Mouse (Mus musculus) CH12.LX (cell line): ENCODE measurements around the gene Pde4d. TPM values are rescaled to one million over a fixed set of nuclear protein-coding genes. Genes with fewer than 3 reads are reported as not detected.

Experiments
- DNase-seq: peaks from one replicate; pipeline ENCODE4 v3.0.0-alpha.2; 2013; ENCODE audit errors: extremely low read depth
- H3K27ac ChIP-seq: 2 replicates; pipeline ENCODE4 v1.5.1; 2012; ENCODE audit warnings: low read depth, mild to moderate bottlenecking, control low read depth, moderate library complexity; ENCODE audit not compliant: insufficient read depth
- H3K27me3 ChIP-seq: replicated peaks from 2 replicates; pipeline ENCODE3; 2012; ENCODE audit warnings: inconsistent platforms
- H3K36me3 ChIP-seq, 2 experiments: replicated peaks in 1 of 2; 2 replicates each; pipeline versions ENCODE3 to v1.6.1; 2012; ENCODE audit warnings: inconsistent platforms in 1 of 2, low read length in 1 of 2, mild to moderate bottlenecking in 1 of 2, mixed read lengths in 1 of 2, moderate library complexity in 1 of 2; ENCODE audit not compliant: control insufficient read depth in 1 of 2, insufficient read depth in 1 of 2
- H3K4me1 ChIP-seq, 2 experiments: 2 replicates each; pipeline ENCODE4 v1.6.1; 2012; ENCODE audit warnings: inconsistent platforms in 1 of 2, moderate library complexity in 1 of 2; ENCODE audit not compliant: insufficient read depth in 2 of 2, control insufficient read depth in 1 of 2
- H3K4me2 ChIP-seq: 2 replicates; pipeline ENCODE4 v1.6.1; 2012; ENCODE audit warnings: low read depth, mild to moderate bottlenecking, control low read depth; ENCODE audit not compliant: poor library complexity, insufficient read depth, severe bottlenecking
- H3K4me3 ChIP-seq, 3 experiments: fragments of 150-350 bp in 1 of 3; sonication (generic) in 1 of 3; replicated peaks in 1 of 3; 2 replicates each; pipeline versions ENCODE3 to v1.5.1; 2011 to 2012; ENCODE audit warnings: low read depth in 2 of 3, low read length in 2 of 3, mild to moderate bottlenecking in 2 of 3, moderate library complexity in 2 of 3, control low read depth in 1 of 3, improper control_type of control experiment in 1 of 3, inconsistent platforms in 1 of 3, mixed read lengths in 1 of 3; ENCODE audit not compliant: poor library complexity in 1 of 3
- H3K79me2 ChIP-seq: replicated peaks from 2 replicates; pipeline ENCODE4 v1.6.1; 2012; ENCODE audit warnings: mild to moderate bottlenecking, moderate library complexity; ENCODE audit not compliant: control insufficient read depth, poor library complexity, insufficient read depth, severe bottlenecking; ENCODE audit errors: extremely low read depth
- H3K9ac ChIP-seq: 2 replicates; pipeline ENCODE4 v1.6.1; 2012; ENCODE audit warnings: low read depth, mild to moderate bottlenecking, control low read depth, moderate library complexity; ENCODE audit not compliant: insufficient read depth
- H3K9me3 ChIP-seq: replicated peaks from 2 replicates; pipeline ENCODE3; 2012; ENCODE audit warnings: low read length, inconsistent platforms, mixed read lengths
- BHLHE40 ChIP-seq: IDR thresholded peaks from 2 replicates; pipeline ENCODE4 v1.6.1; 2011; ENCODE audit warnings: mild to moderate bottlenecking, low read depth, low read length, improper control_type of control experiment
- CHD2 ChIP-seq: IDR thresholded peaks from 2 replicates; pipeline ENCODE4 v1.6.1; 2011; ENCODE audit warnings: low read length, improper control_type of control experiment
- CTCF ChIP-seq, 2 experiments: IDR thresholded peaks in 1 of 2; conservative IDR thresholded peaks in 1 of 2; 2 replicates each; pipeline ENCODE4 v1.5.1; 2011 to 2012; ENCODE audit warnings: low read depth in 2 of 2, low read length in 2 of 2, improper control_type of control experiment in 1 of 2, inconsistent platforms in 1 of 2, mild to moderate bottlenecking in 1 of 2, moderate library complexity in 1 of 2
- E2F4 ChIP-seq: IDR thresholded peaks from 2 replicates; pipeline ENCODE4 v1.6.1; 2011; ENCODE audit warnings: low read depth, low read length, improper control_type of control experiment; ENCODE audit not compliant: insufficient replicate concordance
- EP300 ChIP-seq: IDR thresholded peaks from 2 replicates; pipeline ENCODE4 v1.6.1; 2011; ENCODE audit warnings: low read length, improper control_type of control experiment
- ETS1 ChIP-seq: conservative IDR thresholded peaks from 2 replicates; pipeline ENCODE4 v1.6.1; 2012; ENCODE audit warnings: low read depth, mild to moderate bottlenecking, inconsistent platforms, low read length, improper control_type of control experiment, moderate library complexity
- HCFC1 ChIP-seq: IDR thresholded peaks from 2 replicates; pipeline ENCODE4 v1.6.1; 2012; ENCODE audit warnings: low read depth, mild to moderate bottlenecking, inconsistent platforms, low read length, improper control_type of control experiment
- IRF4 ChIP-seq: IDR thresholded peaks from 2 replicates; pipeline ENCODE4 v1.6.1; 2014; ENCODE audit warnings: low read depth, mild to moderate bottlenecking, inconsistent platforms, low read length, improper control_type of control experiment
- KAT2A ChIP-seq: IDR thresholded peaks from 2 replicates; pipeline ENCODE4 v1.6.1; 2012; ENCODE audit warnings: low read length, improper control_type of control experiment, inconsistent platforms; ENCODE audit not compliant: insufficient replicate concordance
- MAFK ChIP-seq: IDR thresholded peaks from 2 replicates; pipeline ENCODE4 v1.6.1; 2011; ENCODE audit warnings: low read length, improper control_type of control experiment; ENCODE audit not compliant: insufficient replicate concordance
- MAX ChIP-seq: IDR thresholded peaks from 2 replicates; pipeline ENCODE4 v1.6.1; 2011; ENCODE audit warnings: low read length, improper control_type of control experiment
- MAZ ChIP-seq: IDR thresholded peaks from 2 replicates; pipeline ENCODE4 v1.6.1; 2012; ENCODE audit warnings: low read depth, mild to moderate bottlenecking, inconsistent platforms, low read length, improper control_type of control experiment, moderate library complexity
- MYC ChIP-seq: IDR thresholded peaks from 2 replicates; pipeline ENCODE4 v1.6.1; 2011; ENCODE audit warnings: low read depth, mild to moderate bottlenecking, improper control_type of control experiment, low read length
- NELFE ChIP-seq: IDR thresholded peaks from 2 replicates; pipeline ENCODE4 v1.6.1; 2011; ENCODE audit warnings: low read depth, low read length, improper control_type of control experiment
- NRF1 ChIP-seq: IDR thresholded peaks from 2 replicates; pipeline ENCODE4 v1.6.1; 2014; ENCODE audit warnings: low read depth, mild to moderate bottlenecking, inconsistent platforms, low read length, improper control_type of control experiment, moderate library complexity
- POLR2AphosphoS2 ChIP-seq: IDR thresholded peaks from 2 replicates; pipeline ENCODE4 v1.6.1; 2011; ENCODE audit warnings: low read depth, low read length, improper control_type of control experiment
- RAD21 ChIP-seq: IDR thresholded peaks from 2 replicates; pipeline ENCODE4 v1.6.1; 2011; ENCODE audit warnings: low read depth, mild to moderate bottlenecking, low read length, improper control_type of control experiment, moderate library complexity
- SIN3A ChIP-seq: IDR thresholded peaks from 2 replicates; pipeline ENCODE4 v1.6.1; 2012; ENCODE audit warnings: low read length, improper control_type of control experiment, inconsistent platforms
- SMC3 ChIP-seq: IDR thresholded peaks from 2 replicates; pipeline ENCODE4 v1.6.1; 2011; ENCODE audit warnings: low read depth, low read length, improper control_type of control experiment
- TCF12 ChIP-seq: IDR thresholded peaks from 2 replicates; pipeline ENCODE4 v1.6.1; 2014; ENCODE audit warnings: low read depth, mild to moderate bottlenecking, inconsistent platforms, low read length, improper control_type of control experiment
- ZMIZ1 ChIP-seq: IDR thresholded peaks from 2 replicates; pipeline ENCODE4 v1.6.1; 2012; ENCODE audit warnings: low read depth, mild to moderate bottlenecking, inconsistent platforms, low read length, improper control_type of control experiment
- dilution Hi-C: fragments of 300-500 bp; cut with MboI; formaldehyde crosslinking; loops from 2 replicates; pipeline ENCODE4 v1.14.3; 2020; ENCODE audit warnings: low sequenced_read_pairs; ENCODE audit not compliant: extremely low pct_unique_long_range_greater_than_20kb, extremely low pct_ligation_motif_present
- in situ Hi-C: fragments of 300-500 bp; cut with MboI; formaldehyde crosslinking; loops from 3 replicates; pipeline ENCODE4 v1.14.3; 2019; ENCODE audit warnings: low sequenced_read_pairs, low pct_ligation_motif_present, low pct_unique_long_range_greater_than_20kb, mixed read lengths
- polyA plus RNA-seq: library from polyadenylated mRNA; unstranded; fragments of >175 nt; gene quantifications from 2 replicates; pipeline ENCODE4 v1.2.1, GENCODE M21; 2012; ENCODE audit warnings: low read depth; ENCODE audit not compliant: insufficient read length
- total RNA-seq, 2 experiments: library from RNA; depleted of rRNA; stranded (reverse); fragments of 300-350 nt in 1 of 2; fragments of >200 nt in 1 of 2; gene quantifications; 2 replicates each; pipeline ENCODE4 v1.2.3; 2012 to 2014

Gene Pde4d
- total and polyA plus RNA-seq, 3 experiments, result not detected

DNA sequence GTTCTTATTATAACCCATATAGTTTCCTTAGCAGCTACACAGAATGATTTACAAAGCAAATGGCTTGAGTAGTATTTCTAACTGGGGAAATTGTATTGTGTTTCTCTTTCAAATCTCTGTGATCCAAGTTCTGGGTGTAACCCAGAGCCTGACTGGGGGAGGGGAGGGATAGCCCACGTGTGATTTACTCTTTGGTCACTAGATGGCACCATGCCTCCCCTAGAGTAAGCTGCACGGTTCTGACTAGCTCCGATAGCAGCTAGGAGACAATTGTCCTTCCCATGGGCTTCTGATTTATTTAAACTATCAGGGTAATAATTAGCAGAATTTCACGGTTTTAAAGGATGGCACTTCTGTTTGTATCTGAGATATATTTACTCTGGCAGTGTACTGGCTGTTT is 893.8 kb downstream of the Pde4d start:
- DNase-seq, result peak; percentile 55
- no peaks in the 10 kb centered on the region for H3K27me3 ChIP-seq
- no peak overlapping the region for H3K4me2 ChIP-seq
- no peak overlapping the region for H3K4me3 ChIP-seq
- no peaks in the 10 kb centered on the region for H3K79me2 ChIP-seq
- H3K36me3 ChIP-seq, result no peaks in the 10 kb centered on the region
- in situ Hi-C loops, result no loop called here
- no peak overlapping the region for H3K27ac ChIP-seq
- no peaks in the 10 kb centered on the region for H3K4me1 ChIP-seq
- dilution Hi-C loops, result no loop called here
- TF ChIP-seq SMC3 (peak; percentile 34; the same call in 1 of the 2 replicates), CTCF (conservative IDR thresholded peaks at IDR 0.05 in 1 of 2, IDR thresholded peaks at IDR 0.05 in 1 of 2; ENCODE audit: low read depth in 2 of 2, low read length in 2 of 2) (peak; percentile 49 to 55), MAFK (no peak), MAX (peak; percentile 64; the same call in 1 of the 2 replicates), POLR2AphosphoS2 (no peak), RAD21 (peak; percentile 46), CHD2 (peak; percentile 45; the same call in 1 of the 2 replicates)
- no peak overlapping the region for H3K9ac ChIP-seq
- peaks cover 8% of the 10 kb centered on the region for H3K9me3 ChIP-seq

DNA sequence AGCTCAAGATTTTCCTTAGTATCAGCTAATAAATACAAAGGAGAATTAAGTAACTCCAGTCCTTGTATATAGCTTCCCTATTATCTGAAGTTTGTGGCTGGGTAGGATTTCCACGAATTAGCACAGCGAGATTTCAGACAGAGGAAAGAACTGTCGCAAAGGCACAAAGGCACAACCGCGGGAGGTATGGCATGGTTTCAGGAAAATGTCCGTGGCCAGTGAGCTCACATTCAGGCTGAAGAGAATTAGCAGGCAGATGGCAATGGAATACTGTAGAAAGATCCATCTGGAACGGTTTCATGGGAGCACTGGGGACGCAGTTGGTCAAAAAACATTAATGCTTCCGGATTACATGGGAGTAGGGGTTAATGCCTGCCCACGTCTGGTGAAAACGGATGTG is 898.0 kb downstream of the Pde4d start:
- DNase-seq, result no peak
- TF ChIP-seq HCFC1, result no peak
- TF ChIP-seq ZMIZ1, result no peak
- TF ChIP-seq KAT2A, result no peak
- no peak for TF ChIP-seq IRF4
- no peak for TF ChIP-seq EP300
- no peak for TF ChIP-seq E2F4
- TF ChIP-seq BHLHE40, result no peak
- no peak for TF ChIP-seq MYC
- TF ChIP-seq NRF1, result no peak
- TF ChIP-seq ETS1, result no peak
- TF ChIP-seq SIN3A, result no peak
- TF ChIP-seq SMC3, result no peak
- no peak for TF ChIP-seq MAZ
- no peak for TF ChIP-seq TCF12
- no peak for TF ChIP-seq NELFE
- no peak overlapping the region for H3K9ac ChIP-seq

More for the DNA sequence above, 898.0 kb downstream of the Pde4d start:
- Histone ChIP-seq H3K4me2 (no peak overlapping the region), H3K27ac (no peak overlapping the region), H3K4me1 (no peaks in the 10 kb centered on the region), H3K79me2 (no peaks in the 10 kb centered on the region), H3K36me3 (no peaks in the 10 kb centered on the region), H3K9me3 (peaks cover 16% of the 10 kb centered on the region), H3K27me3 (no peaks in the 10 kb centered on the region), H3K4me3 (no peak overlapping the region)
- in situ Hi-C loops (no loop called here), dilution Hi-C loops (no loop called here)
